Mouse (Mus musculus): Measurements from ENCODE around the gene Cbfb. TPM values are rescaled to one million over a fixed set of nuclear protein-coding genes. Genes with fewer than 3 reads are reported as not detected.

Cbfb gene
- polyA plus RNA-seq (2015; fragmentation: Illumina TruSeq; extraction: RNeasy Lipid Tissue Mini Kit (QIAGEN cat#74804); ENCODE audit: low read depth, low replicate concordance) = 23.1 TPM

GRCm38 (mm10) chr8:105170381-105171115, at the start of gene Cbfb:
Gene Cbfb, plus strand, starts transcription at chr8:105170674.

GRCm38 (mm10) chr8:105131509-105131908, 39.0 kb upstream of the Cbfb start, which contains the start of gene Ces4a:
Gene Ces4a, plus strand, starts transcription at chr8:105131800.

GRCm38 (mm10) chr8:105224413-105225271, 54.2 kb downstream of the Cbfb start, which contains the start of gene D230025D16Rik:
Gene D230025D16Rik, plus strand, starts transcription at chr8:105225145.

GRCm38 (mm10) chr8:105254966-105255350, 84.5 kb downstream of the Cbfb start, which contains the start of gene B3gnt9:
Gene B3gnt9, minus strand, starts transcription at chr8:105255153.

GRCm38 (mm10) chr8:105264024-105264982, 93.8 kb downstream of the Cbfb start, which contains the start of the genes Tradd and Fbxl8:
Gene Tradd, minus strand, starts transcription at chr8:105264609.
Gene Fbxl8, plus strand, starts transcription at chr8:105264648.

Other genes with a start within 250 kb of the Cbfb start
- not detected for gene Ces2e, start 244.4 kb upstream of the Cbfb start, polyA plus RNA-seq (2015; fragmentation: Illumina TruSeq; extraction: RNeasy Lipid Tissue Mini Kit (QIAGEN cat#74804); ENCODE audit: low read depth, low replicate concordance)
- not detected for gene Ces2f, start 223.3 kb upstream of the Cbfb start, polyA plus RNA-seq (2015; fragmentation: Illumina TruSeq; extraction: RNeasy Lipid Tissue Mini Kit (QIAGEN cat#74804); ENCODE audit: low read depth, low replicate concordance)
- gene Ces2g, start 209.0 kb upstream of the Cbfb start, polyA plus RNA-seq (2015; fragmentation: Illumina TruSeq; extraction: RNeasy Lipid Tissue Mini Kit (QIAGEN cat#74804); ENCODE audit: low read depth, low replicate concordance) = not detected
- not detected for gene Ces2h, start 169.8 kb upstream of the Cbfb start, polyA plus RNA-seq (2015; fragmentation: Illumina TruSeq; extraction: RNeasy Lipid Tissue Mini Kit (QIAGEN cat#74804); ENCODE audit: low read depth, low replicate concordance)
- gene Ces3a, start 122.1 kb upstream of the Cbfb start, polyA plus RNA-seq (2015; fragmentation: Illumina TruSeq; extraction: RNeasy Lipid Tissue Mini Kit (QIAGEN cat#74804); ENCODE audit: low read depth, low replicate concordance) = 0.52 TPM
- gene Ces3b, start 86.9 kb upstream of the Cbfb start, polyA plus RNA-seq (2015; fragmentation: Illumina TruSeq; extraction: RNeasy Lipid Tissue Mini Kit (QIAGEN cat#74804); ENCODE audit: low read depth, low replicate concordance) = not detected
- not detected for gene Ces4a, start 38.9 kb upstream of the Cbfb start, polyA plus RNA-seq (2015; fragmentation: Illumina TruSeq; extraction: RNeasy Lipid Tissue Mini Kit (QIAGEN cat#74804); ENCODE audit: low read depth, low replicate concordance)
- gene D230025D16Rik, start 54.5 kb downstream of the Cbfb start, polyA plus RNA-seq (2015; fragmentation: Illumina TruSeq; extraction: RNeasy Lipid Tissue Mini Kit (QIAGEN cat#74804); ENCODE audit: low read depth, low replicate concordance) = 30.8 TPM
- gene B3gnt9, start 84.5 kb downstream of the Cbfb start, polyA plus RNA-seq (2015; fragmentation: Illumina TruSeq; extraction: RNeasy Lipid Tissue Mini Kit (QIAGEN cat#74804); ENCODE audit: low read depth, low replicate concordance) = 4.0 TPM
- 11.9 TPM for gene Tradd, start 93.9 kb downstream of the Cbfb start, polyA plus RNA-seq (2015; fragmentation: Illumina TruSeq; extraction: RNeasy Lipid Tissue Mini Kit (QIAGEN cat#74804); ENCODE audit: low read depth, low replicate concordance)
- gene Fbxl8, start 94.0 kb downstream of the Cbfb start, polyA plus RNA-seq (2015; fragmentation: Illumina TruSeq; extraction: RNeasy Lipid Tissue Mini Kit (QIAGEN cat#74804); ENCODE audit: low read depth, low replicate concordance) = 0.62 TPM
- gene Hsf4, start 99.1 kb downstream of the Cbfb start, polyA plus RNA-seq (2015; fragmentation: Illumina TruSeq; extraction: RNeasy Lipid Tissue Mini Kit (QIAGEN cat#74804); ENCODE audit: low read depth, low replicate concordance) = 18.8 TPM
- gene Nol3, start 105.5 kb downstream of the Cbfb start, polyA plus RNA-seq (2015; fragmentation: Illumina TruSeq; extraction: RNeasy Lipid Tissue Mini Kit (QIAGEN cat#74804); ENCODE audit: low read depth, low replicate concordance) = 13.3 TPM
- gene 4931428F04Rik, start 119.2 kb downstream of the Cbfb start, polyA plus RNA-seq (2015; fragmentation: Illumina TruSeq; extraction: RNeasy Lipid Tissue Mini Kit (QIAGEN cat#74804); ENCODE audit: low read depth, low replicate concordance) = 18.4 TPM
- 1.3 TPM for gene Exoc3l, start 125.4 kb downstream of the Cbfb start, polyA plus RNA-seq (2015; fragmentation: Illumina TruSeq; extraction: RNeasy Lipid Tissue Mini Kit (QIAGEN cat#74804); ENCODE audit: low read depth, low replicate concordance)
- 30.4 TPM for gene E2f4, start 127.0 kb downstream of the Cbfb start, polyA plus RNA-seq (2015; fragmentation: Illumina TruSeq; extraction: RNeasy Lipid Tissue Mini Kit (QIAGEN cat#74804); ENCODE audit: low read depth, low replicate concordance)
- 2.6 TPM for gene Elmo3, start 134.9 kb downstream of the Cbfb start, polyA plus RNA-seq (2015; fragmentation: Illumina TruSeq; extraction: RNeasy Lipid Tissue Mini Kit (QIAGEN cat#74804); ENCODE audit: low read depth, low replicate concordance)
- 1.5 TPM for gene Lrrc29, start 155.6 kb downstream of the Cbfb start, polyA plus RNA-seq (2015; fragmentation: Illumina TruSeq; extraction: RNeasy Lipid Tissue Mini Kit (QIAGEN cat#74804); ENCODE audit: low read depth, low replicate concordance)
- gene Tmem208, start 155.7 kb downstream of the Cbfb start, polyA plus RNA-seq (2015; fragmentation: Illumina TruSeq; extraction: RNeasy Lipid Tissue Mini Kit (QIAGEN cat#74804); ENCODE audit: low read depth, low replicate concordance) = 88.0 TPM
- gene Fhod1, start 177.3 kb downstream of the Cbfb start, polyA plus RNA-seq (2015; fragmentation: Illumina TruSeq; extraction: RNeasy Lipid Tissue Mini Kit (QIAGEN cat#74804); ENCODE audit: low read depth, low replicate concordance) = 2.8 TPM
- gene Slc9a5, start 178.2 kb downstream of the Cbfb start, polyA plus RNA-seq (2015; fragmentation: Illumina TruSeq; extraction: RNeasy Lipid Tissue Mini Kit (QIAGEN cat#74804); ENCODE audit: low read depth, low replicate concordance) = 24.9 TPM
- gene Plekhg4, start 202.6 kb downstream of the Cbfb start, polyA plus RNA-seq (2015; fragmentation: Illumina TruSeq; extraction: RNeasy Lipid Tissue Mini Kit (QIAGEN cat#74804); ENCODE audit: low read depth, low replicate concordance) = 2.6 TPM
- not detected for gene Kctd19, start 242.8 kb downstream of the Cbfb start, polyA plus RNA-seq (2015; fragmentation: Illumina TruSeq; extraction: RNeasy Lipid Tissue Mini Kit (QIAGEN cat#74804); ENCODE audit: low read depth, low replicate concordance)
- 1.2 TPM for gene Lrrc36, start 242.9 kb downstream of the Cbfb start, polyA plus RNA-seq (2015; fragmentation: Illumina TruSeq; extraction: RNeasy Lipid Tissue Mini Kit (QIAGEN cat#74804); ENCODE audit: low read depth, low replicate concordance)